Mouse (Mus musculus) kidney, adult 8-10 months (tissue): ENCODE data around the gene Memo1.
A peak's percentile ranks its signal among the peaks of the same experiment; 100 is the strongest.
"Not testable (repeated sequence)": the region's sequence is repeated elsewhere in the genome, so short reads cannot be mapped to it uniquely, and the experiment has no call there.

ENCODE experiments used
- DNase-seq, 2 experiments: peaks; one replicate each; pipeline ENCODE4 v3.0.0; 2022

Gene Memo1

GRCm38 (mm10) chr17:74295026-74295970 is at the start of gene Memo1:
TSS of gene Memo1 (minus strand) at chr17:74295521.
- DNase-seq = peak; percentile 74 to 78

- DNase-seq = no peak
Measured at GRCm38 (mm10) chr17:74341151-74341550, 45.8 kb upstream of the Memo1 start.

- DNase-seq = peak; percentile 68 to 71
Measured at GRCm38 (mm10) chr17:74338937-74339804, 43.9 kb upstream of the Memo1 start, which contains the start of gene Spast. TSS of gene Spast (plus strand) at chr17:74338987.

- peak; percentile 95 for DNase-seq
Measured at GRCm38 (mm10) chr17:74338225-74338931, 43.1 kb upstream of the Memo1 start.

GRCm38 (mm10) chr17:74331049-74331676 is 35.8 kb upstream of the Memo1 start:
- DNase-seq = no peak

- peak; percentile 23 to 65 for DNase-seq
Measured at GRCm38 (mm10) chr17:74328146-74328545, 32.8 kb upstream of the Memo1 start.

GRCm38 (mm10) chr17:74327195-74327594 is 31.9 kb upstream of the Memo1 start:
- not testable (repeated sequence) for DNase-seq

- no peak for DNase-seq
Measured at GRCm38 (mm10) chr17:74323844-74324243, 28.5 kb upstream of the Memo1 start, which contains the start of gene Dpy30. TSS of gene Dpy30 (minus strand) at chr17:74323944.

- DNase-seq = no peak
Measured at GRCm38 (mm10) chr17:74322400-74323054, 27.2 kb upstream of the Memo1 start.

GRCm38 (mm10) chr17:74318721-74319120 is 23.4 kb upstream of the Memo1 start:
- DNase-seq = no peak

GRCm38 (mm10) chr17:74316309-74316863 is 21.1 kb upstream of the Memo1 start:
- DNase-seq = peak; percentile 85 to 87

- DNase-seq = peak in 1 of 2 experiments; percentile 22
Measured at GRCm38 (mm10) chr17:74315445-74316308, 20.4 kb upstream of the Memo1 start.

GRCm38 (mm10) chr17:74306021-74306420 is 10.7 kb upstream of the Memo1 start:
- DNase-seq = no peak

- no peak for DNase-seq
Measured at GRCm38 (mm10) chr17:74305616-74306015, 10.3 kb upstream of the Memo1 start.

- DNase-seq = no peak
Measured at GRCm38 (mm10) chr17:74304060-74304459, 8.7 kb upstream of the Memo1 start.

- DNase-seq = no peak
Measured at GRCm38 (mm10) chr17:74300089-74300488, 4.8 kb upstream of the Memo1 start.

- not testable (repeated sequence) for DNase-seq
Measured at GRCm38 (mm10) chr17:74296991-74297390, 1.7 kb upstream of the Memo1 start.

- peak; percentile 29 to 36 for DNase-seq
Measured at GRCm38 (mm10) chr17:74296076-74296823, 929 bp upstream of the Memo1 start.

- peak; percentile 83 to 86 for DNase-seq
Measured at GRCm38 (mm10) chr17:74294426-74295025, 795 bp downstream of the Memo1 start.
